In genomic region chr9:104233060-104233459, GRCm38 (mm10) we compare ENCODE assay signal across 15 mouse cellular contexts.
"Had no signal": no experiment of that assay in that cellular context is flagged by ENCODE, and none has a peak within 500 bp of the region (broad histone marks: within the 10 kb centered on the region; RNA-seq: fewer than 3 reads in every experiment).

No protein-coding gene starts in this region.

- H3K27ac ChIP-seq: kidney, embryonic 15.5 days; left cerebral cortex, adult 2 months; limb, embryonic 10.5 days; liver, embryonic 13.5 days; midbrain, embryonic 15.5 days; neural tube, embryonic 13.5 days had no signal

- H3K4me2 ChIP-seq: kidney, embryonic 15.5 days; liver, embryonic 13.5 days; midbrain, embryonic 11.5 days; midbrain, embryonic 15.5 days; neural tube, embryonic 13.5 days had no signal

- H3K4me3 ChIP-seq: kidney, embryonic 15.5 days; left cerebral cortex, adult 2 months; limb, embryonic 10.5 days; liver, embryonic 13.5 days; megakaryocyte, embryonic 14.5 days; midbrain, embryonic 15.5 days; neural tube, embryonic 13.5 days had no signal

- ATAC-seq: lung, postnatal 0 days; midbrain, embryonic 15.5 days had no signal

- H3K27me3 ChIP-seq: kidney, embryonic 15.5 days; liver, embryonic 13.5 days; megakaryocyte, embryonic 14.5 days; midbrain, embryonic 15.5 days; neural tube, embryonic 13.5 days had no signal

- DNase-seq: kidney, adult 2 months; kidney, postnatal 14 days; liver, embryonic 13.5 days; lung, adult 2 months; lung, postnatal 36 days; right cerebral cortex, postnatal 25 days; thymus, postnatal 36 days had no signal

- H3K9me3 ChIP-seq: kidney, embryonic 15.5 days; limb, embryonic 10.5 days; liver, embryonic 13.5 days; megakaryocyte, embryonic 14.5 days; midbrain, embryonic 15.5 days; neural tube, embryonic 13.5 days had no signal

- H3K4me1 ChIP-seq: kidney, embryonic 15.5 days; limb, embryonic 10.5 days; liver, embryonic 13.5 days; megakaryocyte, embryonic 14.5 days; midbrain, embryonic 15.5 days had no signal

- H3K9ac ChIP-seq: kidney, embryonic 15.5 days; liver, embryonic 13.5 days; midbrain, embryonic 15.5 days; neural tube, embryonic 13.5 days had no signal
